Mouse (Mus musculus): ENCODE results near the gene Spdye4a. TPM values are rescaled to one million over a fixed set of nuclear protein-coding genes. Genes with fewer than 3 reads are reported as not detected.

The Spdye4a gene
- polyA plus RNA-seq, 1 experiment from 2014 or later: not detected

Other genes with a start within 250 kb of the Spdye4a start
- gene Rnf216, start 113.9 kb downstream of the Spdye4a start, polyA plus RNA-seq (2015; fragmentation: Nextera tagmentation; extraction: Ambion mirVana): 27.2 and 31.0 TPM in 2 replicates
- 0.02 TPM in 1 of 2 replicates, not detected in the other for gene Olfr718-ps1, start 79.3 kb downstream of the Spdye4a start, polyA plus RNA-seq (2015; fragmentation: Nextera tagmentation; extraction: Ambion mirVana)
- gene Rbak, start 46.1 kb downstream of the Spdye4a start, polyA plus RNA-seq (2015; fragmentation: Nextera tagmentation; extraction: Ambion mirVana): 9.6 and 11.4 TPM in 2 replicates
- not detected in 2 replicates for gene Spdye4b, start 45.9 kb downstream of the Spdye4a start, polyA plus RNA-seq (2015; fragmentation: Nextera tagmentation; extraction: Ambion mirVana)
- 16.4 and 20.5 TPM in 2 replicates for gene Zfp12, start 8.3 kb upstream of the Spdye4a start, polyA plus RNA-seq (2015; fragmentation: Nextera tagmentation; extraction: Ambion mirVana)
- 3.3 and 7.2 TPM in 2 replicates for gene Zfp316, start 43.1 kb upstream of the Spdye4a start, polyA plus RNA-seq (2015; fragmentation: Nextera tagmentation; extraction: Ambion mirVana)
- gene Zfp853, start 66.7 kb upstream of the Spdye4a start, polyA plus RNA-seq (2015; fragmentation: Nextera tagmentation; extraction: Ambion mirVana): 0.16 and 0.31 TPM in 2 replicates
- gene E130309D02Rik, start 88.5 kb upstream of the Spdye4a start, polyA plus RNA-seq (2015; fragmentation: Nextera tagmentation; extraction: Ambion mirVana): 24.9 and 28.2 TPM in 2 replicates
- gene Zdhhc4, start 102.4 kb upstream of the Spdye4a start, polyA plus RNA-seq (2015; fragmentation: Nextera tagmentation; extraction: Ambion mirVana): 75.9 and 77.0 TPM in 2 replicates
- gene Grid2ip, start 130.4 kb upstream of the Spdye4a start, polyA plus RNA-seq (2015; fragmentation: Nextera tagmentation; extraction: Ambion mirVana): 0.42 and 0.51 TPM in 2 replicates
- 123 and 138 TPM in 2 replicates for gene Kdelr2, start 176.9 kb upstream of the Spdye4a start, polyA plus RNA-seq (2015; fragmentation: Nextera tagmentation; extraction: Ambion mirVana)
- gene Daglb, start 237.7 kb upstream of the Spdye4a start, polyA plus RNA-seq (2015; fragmentation: Nextera tagmentation; extraction: Ambion mirVana): 21.8 and 23.0 TPM in 2 replicates